ENCODE assay signal across 8 mouse cellular contexts in genomic region chr15:83527092-83527437, GRCm38 (mm10). TPM values are rescaled to one million over a fixed set of nuclear protein-coding genes. Genes with fewer than 3 reads are reported as not detected.
DNase-seq lines count a peak whose midpoint lies in the region; ATAC-seq lines count a peak whose summit lies in the region.

No protein-coding gene starts in this region.

- no peak; the same call in 1 of the 2 replicates for ATAC-seq in kidney, embryonic 16.5 days (ENCODE audit: low FRiP score, low TSS enrichment)
- 0 out of 2 replicates have a peak, but pooled peaks have one; percentile 16 for ATAC-seq in hindbrain, embryonic 12.5 days (ENCODE audit: low FRiP score)

- peaks cover 24% of the 10 kb centered on the region for H3K27me3 ChIP-seq in kidney, embryonic 16.5 days (ENCODE audit: insufficient read depth, low read length)
- peaks cover 43% of the 10 kb centered on the region for H3K27me3 ChIP-seq in hindbrain, embryonic 12.5 days
- peaks cover 86% of the 10 kb centered on the region for H3K27me3 ChIP-seq in megakaryocyte, embryonic 14.5 days (replicated peaks)

- H3K36me3 ChIP-seq in kidney, embryonic 16.5 days (ENCODE audit: insufficient read depth, low read length): no peaks in the 10 kb centered on the region
- no peaks in the 10 kb centered on the region for H3K36me3 ChIP-seq in hindbrain, embryonic 12.5 days
- no peaks in the 10 kb centered on the region for H3K36me3 ChIP-seq in megakaryocyte, embryonic 14.5 days (replicated peaks; ENCODE audit: low read length)

- no peak overlapping the region for H3K27ac ChIP-seq in kidney, embryonic 16.5 days (ENCODE audit: low read length)
- peak overlapping the region; percentile 59 for H3K27ac ChIP-seq in brown adipose tissue, adult 24 weeks (replicated peaks; ENCODE audit: low read depth, low read length)
- H3K27ac ChIP-seq in hindbrain, embryonic 12.5 days: no peak overlapping the region

- H3K4me1 ChIP-seq in kidney, embryonic 16.5 days (ENCODE audit: insufficient read depth, low read length): peaks cover 45% of the 10 kb centered on the region
- peaks cover 14% of the 10 kb centered on the region for H3K4me1 ChIP-seq in brown adipose tissue, adult 24 weeks (ENCODE audit: control insufficient read depth, insufficient read depth, insufficient read length, low read length)
- peaks cover 26% of the 10 kb centered on the region for H3K4me1 ChIP-seq in hindbrain, embryonic 12.5 days
- peaks cover 69% of the 10 kb centered on the region for H3K4me1 ChIP-seq in megakaryocyte, embryonic 14.5 days

- WGBS in kidney, embryonic 16.5 days: under 1% methylated on average over 26 of the region's 26 CpGs
- under 1% methylated on average over 26 of the region's 26 CpGs for WGBS in hindbrain, embryonic 12.5 days

- peak overlapping the region; percentile 61 for H3K9ac ChIP-seq in kidney, embryonic 16.5 days (replicated peaks; ENCODE audit: low read length)
- H3K9ac ChIP-seq in hindbrain, embryonic 12.5 days: peak overlapping the region; percentile 62

- peak overlapping the region; percentile 60 for H3K4me3 ChIP-seq in kidney, embryonic 16.5 days (ENCODE audit: low read length)
- peak overlapping the region; percentile 84 for H3K4me3 ChIP-seq in brown adipose tissue, adult 24 weeks (ENCODE audit: insufficient read depth, low read depth, low read length)
- peak overlapping the region; percentile 48 for H3K4me3 ChIP-seq in hindbrain, embryonic 12.5 days
- peak overlapping the region; percentile 93 for H3K4me3 ChIP-seq in megakaryocyte, embryonic 14.5 days (replicated peaks)

- intact Hi-C loops in gastrocnemius, postnatal 36 days (cut with DNase I): no loop called here

- H3K4me2 ChIP-seq in kidney, embryonic 16.5 days (replicated peaks; ENCODE audit: low read depth, low read length): peak overlapping the region; percentile 98
- H3K4me2 ChIP-seq in hindbrain, embryonic 12.5 days (replicated peaks): peak overlapping the region; percentile 94

- H3K9me3 ChIP-seq in kidney, embryonic 16.5 days (ENCODE audit: low read length): no peaks in the 10 kb centered on the region
- H3K9me3 ChIP-seq in hindbrain, embryonic 12.5 days (replicated peaks): no peaks in the 10 kb centered on the region
- H3K9me3 ChIP-seq in megakaryocyte, embryonic 14.5 days: peaks cover 1% of the 10 kb centered on the region

- no peak for DNase-seq in kidney, adult 9 months
- no peak for DNase-seq in right cerebral cortex, adult 2 months (ENCODE audit: low spot score in 2 of 2)
- DNase-seq in ovary, adult 18-20 months (ENCODE audit: low spot score): no peak
- DNase-seq in gastrocnemius, postnatal 36 days: no peak

RNA-seq across cellular contexts. Expression of gene Bik, which starts 0.4 kb away (rescaled TPM):
- 11.7 and 11.9 TPM in 2 replicates for polyA plus RNA-seq in kidney, embryonic 16.5 days (2015; fragmentation: Nextera tagmentation; extraction: Ambion mirVana)
- polyA plus RNA-seq in brown adipose tissue, adult 24 weeks (2012; ENCODE audit: insufficient read depth, insufficient read length, missing spikeins): 4.1 TPM in 1 of 2 replicates, not detected in the other
- polyA plus RNA-seq in hindbrain, embryonic 12.5 days (2016; fragmentation: Nextera tagmentation; extraction: Ambion mirVana): 2.0 and 2.1 TPM in 2 replicates
- polyA plus RNA-seq in megakaryocyte, embryonic 14.5 days (2012; ENCODE audit: insufficient read depth, low replicate concordance): 3.1 and 3.5 TPM in 2 replicates
- 1 to 10 TPM in 1 of 2 experiments, under 1 TPM in 1; 0.76 to 1.6 TPM for total RNA-seq in gastrocnemius, postnatal 36 days (2021)

RNA-seq across cellular contexts. Expression of gene Ttll1, which starts 16.4 kb away (rescaled TPM):
- polyA plus RNA-seq in kidney, embryonic 16.5 days (2015; fragmentation: Nextera tagmentation; extraction: Ambion mirVana): 27.3 and 28.2 TPM in 2 replicates
- 6.0 and 7.2 TPM in 2 replicates for polyA plus RNA-seq in brown adipose tissue, adult 24 weeks (2012; ENCODE audit: insufficient read depth, insufficient read length, missing spikeins)
- 64.1 and 77.2 TPM in 2 replicates for polyA plus RNA-seq in hindbrain, embryonic 12.5 days (2016; fragmentation: Nextera tagmentation; extraction: Ambion mirVana)
- polyA plus RNA-seq in megakaryocyte, embryonic 14.5 days (2012; ENCODE audit: insufficient read depth, low replicate concordance): 8.3 TPM in 1 of 2 replicates, not detected in the other
- 1 to 10 TPM; 3.1 to 3.5 TPM for total RNA-seq in gastrocnemius, postnatal 36 days (2021)

RNA-seq across cellular contexts. Expression of gene Tspo, which starts 36.3 kb away (rescaled TPM):
- polyA plus RNA-seq in kidney, embryonic 16.5 days (2015; fragmentation: Nextera tagmentation; extraction: Ambion mirVana): 84.4 and 107 TPM in 2 replicates
- 723 and 770 TPM in 2 replicates for polyA plus RNA-seq in brown adipose tissue, adult 24 weeks (2012; ENCODE audit: insufficient read depth, insufficient read length, missing spikeins)
- polyA plus RNA-seq in hindbrain, embryonic 12.5 days (2016; fragmentation: Nextera tagmentation; extraction: Ambion mirVana): 19.5 and 21.9 TPM in 2 replicates
- 531 TPM in 2 replicates for polyA plus RNA-seq in megakaryocyte, embryonic 14.5 days (2012; ENCODE audit: insufficient read depth, low replicate concordance)
- 10 to 100 TPM; 20.8 to 23.4 TPM for total RNA-seq in gastrocnemius, postnatal 36 days (2021)

RNA-seq across cellular contexts. Expression of gene Mcat, which starts 36.5 kb away (rescaled TPM):
- polyA plus RNA-seq in kidney, embryonic 16.5 days (2015; fragmentation: Nextera tagmentation; extraction: Ambion mirVana): 38.6 and 39.0 TPM in 2 replicates
- 29.1 and 29.6 TPM in 2 replicates for polyA plus RNA-seq in brown adipose tissue, adult 24 weeks (2012; ENCODE audit: insufficient read depth, insufficient read length, missing spikeins)
- 38.9 and 40.7 TPM in 2 replicates for polyA plus RNA-seq in hindbrain, embryonic 12.5 days (2016; fragmentation: Nextera tagmentation; extraction: Ambion mirVana)
- 15.3 and 15.9 TPM in 2 replicates for polyA plus RNA-seq in megakaryocyte, embryonic 14.5 days (2012; ENCODE audit: insufficient read depth, low replicate concordance)
- 10 to 100 TPM; 18.2 to 20.1 TPM for total RNA-seq in gastrocnemius, postnatal 36 days (2021)
